ENCODE assay signal across 8 mouse cellular contexts in genomic region chr17:47436156-47436906, GRCm38 (mm10). TPM values are rescaled to one million over a fixed set of nuclear protein-coding genes. Genes with fewer than 3 reads are reported as not detected.
DNase-seq lines count a peak whose midpoint lies in the region; ATAC-seq lines count a peak whose summit lies in the region.

Gene AI661453, plus strand, starts transcription at chr17:47436615.

- H3K36me3 ChIP-seq in forebrain, embryonic 15.5 days, result no peaks in the 10 kb centered on the region
- H3K36me3 ChIP-seq in kidney, embryonic 16.5 days (ENCODE audit: insufficient read depth, low read length), result no peaks in the 10 kb centered on the region

- peaks cover 15% of the 10 kb centered on the region for H3K4me1 ChIP-seq in forebrain, embryonic 15.5 days
- H3K4me1 ChIP-seq in kidney, embryonic 16.5 days (ENCODE audit: insufficient read depth, low read length), result peaks cover 34% of the 10 kb centered on the region

- H3K27me3 ChIP-seq in forebrain, embryonic 15.5 days, result peaks cover 43% of the 10 kb centered on the region
- peaks cover 14% of the 10 kb centered on the region for H3K27me3 ChIP-seq in kidney, embryonic 16.5 days (ENCODE audit: insufficient read depth, low read length)

- 2% methylated on average over 45 of the region's 45 CpGs for WGBS in forebrain, embryonic 15.5 days
- under 1% methylated on average over 45 of the region's 45 CpGs for WGBS in kidney, embryonic 16.5 days

- intact Hi-C loops in gastrocnemius, postnatal 36 days (cut with DNase I), result no loop called here

- ATAC-seq in forebrain, embryonic 15.5 days (replicated peaks), result 0 out of 2 replicates have a peak, but pooled peaks have one; percentile 23
- peak; percentile 80 for ATAC-seq in kidney, embryonic 16.5 days (ENCODE audit: low FRiP score, low TSS enrichment)

- peak; percentile 65 for DNase-seq in ovary, postnatal 36 days (ENCODE audit: low spot score)
- DNase-seq in ovary, adult 18-20 months (ENCODE audit: low spot score), result no peak
- peak; percentile 81 for DNase-seq in lung, postnatal 10 days
- DNase-seq in urinary bladder, adult 2 months (ENCODE audit: low spot score), result peak; percentile 73
- no peak for DNase-seq in gastrocnemius, postnatal 36 days
- no peak for DNase-seq in layer of hippocampus, adult 9-11 months

- peak within 1 kb of the TSS; percentile 60 for H3K4me2 ChIP-seq in forebrain, embryonic 15.5 days (replicated peaks)
- H3K4me2 ChIP-seq in kidney, embryonic 16.5 days (replicated peaks; ENCODE audit: low read depth, low read length), result peak within 1 kb of the TSS; percentile 90

- H3K9ac ChIP-seq in forebrain, embryonic 15.5 days (replicated peaks), result no peak within 1 kb of the TSS; the same call in 1 of the 2 replicates
- peak within 1 kb of the TSS; percentile 68 for H3K9ac ChIP-seq in kidney, embryonic 16.5 days (replicated peaks; ENCODE audit: low read length)

- H3K27ac ChIP-seq in forebrain, embryonic 15.5 days (replicated peaks), result no peak within 1 kb of the TSS
- H3K27ac ChIP-seq in kidney, embryonic 16.5 days (ENCODE audit: low read length), result peak within 1 kb of the TSS; percentile 58

- no peaks in the 10 kb centered on the region for H3K9me3 ChIP-seq in forebrain, embryonic 15.5 days
- no peaks in the 10 kb centered on the region for H3K9me3 ChIP-seq in kidney, embryonic 16.5 days (ENCODE audit: low read length)

- peak within 1 kb of the TSS; percentile 36 for H3K4me3 ChIP-seq in forebrain, embryonic 15.5 days
- H3K4me3 ChIP-seq in kidney, embryonic 16.5 days (ENCODE audit: low read length), result peak within 1 kb of the TSS; percentile 58

RNA-seq across cellular contexts. Expression of gene AI661453, which starts in this region (rescaled TPM):
- polyA plus RNA-seq in forebrain, embryonic 15.5 days (2015; fragmentation: Nextera tagmentation; extraction: Ambion mirVana), result 0.19 and 0.20 TPM in 2 replicates
- 1.5 and 2.5 TPM in 2 replicates for polyA plus RNA-seq in kidney, embryonic 16.5 days (2015; fragmentation: Nextera tagmentation; extraction: Ambion mirVana)
- 9.4 and 14.9 TPM in 2 replicates for polyA plus RNA-seq in urinary bladder, adult 2 months (2012; rRNA removed)
- total RNA-seq in gastrocnemius, postnatal 36 days (2021), result under 1 TPM; 0.13 to 0.35 TPM

Comparison
In these comparisons a context has a peak if more than half of its experiments do, and no peak if none do; other contexts are left out.
1. DNase-seq: peak in ovary, postnatal 36 days (single experiment), lung, postnatal 10 days (single experiment) and urinary bladder, adult 2 months (single experiment); none in ovary, adult 18-20 months (single experiment), gastrocnemius, postnatal 36 days (0 of 2) and layer of hippocampus, adult 9-11 months (single experiment).
2. Peak in ATAC-seq, H3K4me3 ChIP-seq and H3K4me2 ChIP-seq in forebrain, embryonic 15.5 days; RNA of the gene not detected or under 1 TPM.